Mouse (Mus musculus): ENCODE measurements at regions not wholly inside any gene's neighbourhood (a gene's known extent, or its start where the extent isn't known, plus 50 kb on each side); places are given as distances from the start of the nearest gene placed in this dataset.

- DNase-seq (ENCODE audit: low read depth in 3 of 3, low spot score in 3 of 3) (no peak), ATAC-seq (ENCODE audit: insufficient read depth) (no peak)
- no peak overlapping the region for H3K9ac ChIP-seq (replicated peaks)
- no peak for TF ChIP-seq EP300 (IDR thresholded peaks at IDR 0.05; ENCODE audit: low read depth)
- no peak for TF ChIP-seq CTCF (IDR thresholded peaks at IDR 0.05; ENCODE audit: low read depth)
- no peak overlapping the region for H3K27ac ChIP-seq
- no peaks in the 10 kb centered on the region for H3K4me1 ChIP-seq (replicated peaks; ENCODE audit: control insufficient read depth in 2 of 2, insufficient read depth in 2 of 2, low read length in 1 of 2)
- H3K4me2 ChIP-seq (ENCODE audit: low read depth): no peak overlapping the region
- H3K36me3 ChIP-seq (replicated peaks; ENCODE audit: control insufficient read depth, insufficient read depth, low read depth): no peaks in the 10 kb centered on the region
- H3K27me3 ChIP-seq (ENCODE audit: control insufficient read depth, insufficient read depth, low read length): no peaks in the 10 kb centered on the region
- WGBS (ENCODE audit: insufficient replicate concordance): 50% methylated on average over 4 of the region's 4 CpGs
- H3K4me3 ChIP-seq (ENCODE audit: insufficient read depth in 1 of 2, low read depth in 2 of 2, low read length in 2 of 2): no peak overlapping the region
- H3K9me3 ChIP-seq (ENCODE audit: control insufficient read depth, low read length): no peaks in the 10 kb centered on the region
These were observed 376.7 kb downstream of the Fam84b start for GRCm38 (mm10) chr15:60476755-60477310.

- Histone ChIP-seq H3K4me2 (ENCODE audit: low read depth) (no peak overlapping the region), H3K4me1 (replicated peaks; ENCODE audit: control insufficient read depth in 2 of 2, insufficient read depth in 2 of 2, low read length in 1 of 2) (no peaks in the 10 kb centered on the region), H3K36me3 (replicated peaks; ENCODE audit: control insufficient read depth, insufficient read depth, low read depth) (no peaks in the 10 kb centered on the region), H3K9me3 (ENCODE audit: control insufficient read depth, low read length) (no peaks in the 10 kb centered on the region), H3K27me3 (ENCODE audit: control insufficient read depth, insufficient read depth, low read length) (no peaks in the 10 kb centered on the region), H3K4me3 (ENCODE audit: insufficient read depth in 1 of 2, low read depth in 2 of 2, low read length in 2 of 2) (no peak overlapping the region), H3K9ac (replicated peaks) (no peak overlapping the region), H3K27ac (no peak overlapping the region)
- 37% methylated on average over 3 of the region's 3 CpGs for WGBS (ENCODE audit: insufficient replicate concordance)
- ATAC-seq (ENCODE audit: insufficient read depth) (no peak), DNase-seq (ENCODE audit: low read depth in 3 of 3, low spot score in 3 of 3) (no peak)
- TF ChIP-seq EP300 (IDR thresholded peaks at IDR 0.05; ENCODE audit: low read depth): no peak
- TF ChIP-seq CTCF (IDR thresholded peaks at IDR 0.05; ENCODE audit: low read depth): no peak
These were observed 378.5 kb downstream of the Fam84b start for GRCm38 (mm10) chr15:60475086-60475485.

- no peaks in the 10 kb centered on the region for H3K9me3 ChIP-seq (ENCODE audit: control insufficient read depth, low read length)
- H3K4me3 ChIP-seq (ENCODE audit: insufficient read depth in 1 of 2, low read depth in 2 of 2, low read length in 2 of 2): no peak overlapping the region
- no peak for DNase-seq (ENCODE audit: low read depth in 3 of 3, low spot score in 3 of 3)
- H3K4me1 ChIP-seq (replicated peaks; ENCODE audit: control insufficient read depth in 2 of 2, insufficient read depth in 2 of 2, low read length in 1 of 2): no peaks in the 10 kb centered on the region
- no peak overlapping the region for H3K27ac ChIP-seq
- no peak overlapping the region for H3K9ac ChIP-seq (replicated peaks)
- no peak for TF ChIP-seq CTCF (IDR thresholded peaks at IDR 0.05; ENCODE audit: low read depth)
- no peak for TF ChIP-seq EP300 (IDR thresholded peaks at IDR 0.05; ENCODE audit: low read depth)
- 18% methylated on average over 1 of the region's 1 CpGs for WGBS (ENCODE audit: insufficient replicate concordance)
- no peaks in the 10 kb centered on the region for H3K27me3 ChIP-seq (ENCODE audit: control insufficient read depth, insufficient read depth, low read length)
- H3K36me3 ChIP-seq (replicated peaks; ENCODE audit: control insufficient read depth, insufficient read depth, low read depth): no peaks in the 10 kb centered on the region
- H3K4me2 ChIP-seq (ENCODE audit: low read depth): no peak overlapping the region
- no peak for ATAC-seq (ENCODE audit: insufficient read depth)
These were observed 415.5 kb upstream of the 4933412E24Rik start for GRCm38 (mm10) chr15:60431916-60432315.

- no peaks in the 10 kb centered on the region for H3K4me1 ChIP-seq (replicated peaks; ENCODE audit: control insufficient read depth in 2 of 2, insufficient read depth in 2 of 2, low read length in 1 of 2)
- DNase-seq (ENCODE audit: low read depth in 3 of 3, low spot score in 3 of 3) (no peak), ATAC-seq (ENCODE audit: insufficient read depth) (no peak)
- H3K27me3 ChIP-seq (ENCODE audit: control insufficient read depth, insufficient read depth, low read length): no peaks in the 10 kb centered on the region
- H3K9me3 ChIP-seq (ENCODE audit: control insufficient read depth, low read length): no peaks in the 10 kb centered on the region
- TF ChIP-seq CTCF (IDR thresholded peaks at IDR 0.05; ENCODE audit: low read depth) (no peak), EP300 (IDR thresholded peaks at IDR 0.05; ENCODE audit: low read depth) (no peak)
- H3K4me2 ChIP-seq (ENCODE audit: low read depth): no peak overlapping the region
- no peak overlapping the region for H3K9ac ChIP-seq (replicated peaks)
- WGBS (ENCODE audit: insufficient replicate concordance): 33% methylated on average over 1 of the region's 1 CpGs
- no peak overlapping the region for H3K27ac ChIP-seq
- no peak overlapping the region for H3K4me3 ChIP-seq (ENCODE audit: insufficient read depth in 1 of 2, low read depth in 2 of 2, low read length in 2 of 2)
- H3K36me3 ChIP-seq (replicated peaks; ENCODE audit: control insufficient read depth, insufficient read depth, low read depth): no peaks in the 10 kb centered on the region
These were observed 402.7 kb upstream of the 4933412E24Rik start for GRCm38 (mm10) chr15:60419081-60419480.

- Histone ChIP-seq H3K4me2 (ENCODE audit: low read depth) (no peak overlapping the region), H3K4me1 (replicated peaks; ENCODE audit: control insufficient read depth in 2 of 2, insufficient read depth in 2 of 2, low read length in 1 of 2) (no peaks in the 10 kb centered on the region), H3K4me3 (ENCODE audit: insufficient read depth in 1 of 2, low read depth in 2 of 2, low read length in 2 of 2) (no peak overlapping the region), H3K9ac (replicated peaks) (no peak overlapping the region), H3K27ac (no peak overlapping the region), H3K27me3 (ENCODE audit: control insufficient read depth, insufficient read depth, low read length) (no peaks in the 10 kb centered on the region), H3K9me3 (ENCODE audit: control insufficient read depth, low read length) (no peaks in the 10 kb centered on the region), H3K36me3 (replicated peaks; ENCODE audit: control insufficient read depth, insufficient read depth, low read depth) (no peaks in the 10 kb centered on the region)
- TF ChIP-seq CTCF (IDR thresholded peaks at IDR 0.05; ENCODE audit: low read depth): no peak
- no peak for TF ChIP-seq EP300 (IDR thresholded peaks at IDR 0.05; ENCODE audit: low read depth)
- DNase-seq (ENCODE audit: low read depth in 3 of 3, low spot score in 3 of 3): no peak
- 61% methylated on average over 7 of the region's 7 CpGs for WGBS (ENCODE audit: insufficient replicate concordance)
- ATAC-seq (ENCODE audit: insufficient read depth): no peak
These were observed 375.9 kb upstream of the 4933412E24Rik start for GRCm38 (mm10) chr15:60392267-60392666.

All from liver, embryonic 14.5 days (tissue).